Mouse (Mus musculus) spleen, adult 2 months (tissue): ENCODE measurements around the gene Pank2.

Source experiments
- CTCF ChIP-seq: fragments of 200-500 bp; IDR thresholded peaks from 2 replicates; pipeline ENCODE4 v1.5.1; 2011; ENCODE audit warnings: mild to moderate bottlenecking, inconsistent platforms; ENCODE audit not compliant: insufficient read depth, insufficient read length, insufficient replicate concordance; ENCODE audit errors: extremely low read depth
- POLR2A ChIP-seq: fragments of 200-500 bp; IDR thresholded peaks from 2 replicates; pipeline ENCODE4 v1.6.1; 2011; ENCODE audit warnings: low read depth, low read length, inconsistent platforms

DNA sequence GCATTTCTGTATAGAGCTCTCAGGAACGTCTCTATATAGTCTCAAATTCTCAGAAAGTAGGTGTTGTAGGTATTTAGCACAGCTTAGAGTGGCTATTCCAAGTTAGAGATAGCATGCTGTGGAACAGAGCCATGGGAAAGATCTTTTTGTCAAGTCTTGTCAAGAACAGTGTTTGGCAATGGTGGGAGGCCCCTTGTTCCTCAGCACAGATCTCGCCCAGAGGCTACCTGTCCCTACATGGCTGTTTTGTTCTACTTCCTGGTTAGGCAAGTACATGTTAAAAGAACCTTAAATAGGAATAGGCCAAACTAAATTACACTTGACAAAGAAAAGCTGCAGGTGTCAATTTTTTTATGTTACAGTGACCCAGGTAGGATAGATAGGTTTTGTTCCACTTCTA lies 38.2 kb downstream of the Pank2 start:
- no peak for TF ChIP-seq CTCF
- no peak for TF ChIP-seq POLR2A
